In the genomic region with DNA sequence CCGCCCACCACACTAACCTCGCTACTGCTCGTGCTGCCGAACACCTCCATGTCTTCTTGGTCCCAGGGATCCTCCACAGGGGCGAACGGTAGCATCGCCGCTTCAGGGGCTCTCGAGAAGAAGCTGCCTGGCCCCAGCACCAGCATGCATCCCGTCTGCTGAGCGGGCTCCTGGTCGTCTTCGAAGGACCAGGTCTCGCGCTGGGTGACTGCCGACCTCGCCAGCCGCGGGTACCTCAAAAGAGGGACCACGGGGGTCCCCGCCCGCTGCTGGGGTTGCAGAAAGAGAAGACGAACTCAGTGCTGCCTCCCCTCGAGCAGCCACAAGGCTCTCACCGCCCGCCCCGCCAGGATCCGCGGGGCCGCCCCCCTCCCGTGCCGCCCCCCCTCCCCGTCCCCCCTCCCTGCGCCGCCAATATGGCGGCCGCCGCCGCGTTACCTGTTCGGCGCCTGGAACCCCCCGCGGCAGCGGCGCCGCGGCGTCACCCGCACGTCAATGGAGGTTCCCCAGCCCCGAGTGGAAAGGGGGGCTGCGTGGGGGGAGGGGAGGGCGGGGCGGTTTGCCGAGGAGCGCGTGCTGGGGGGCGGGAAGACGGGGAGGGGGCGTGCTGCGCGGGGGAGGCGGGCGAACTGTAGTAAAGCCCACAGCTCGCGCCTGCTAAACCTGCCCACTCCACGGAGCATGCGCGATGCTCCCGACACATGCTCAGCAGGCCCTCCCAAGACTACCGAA, we compare ENCODE assay signal across 8 mouse cellular contexts.
A peak's percentile ranks its signal among the peaks of the same experiment; 100 is the strongest.
DNase-seq lines count a peak whose midpoint lies in the region; ATAC-seq and TF ChIP-seq lines count a peak whose summit lies in the region.

No protein-coding gene starts in this region.

- H3K9ac ChIP-seq in embryonic facial prominence, embryonic 15.5 days = peak overlapping the region; percentile 40
- peak overlapping the region; percentile 68 for H3K9ac ChIP-seq in lung, embryonic 16.5 days (ENCODE audit: low read length)

- no peaks in the 10 kb centered on the region for H3K27me3 ChIP-seq in embryonic facial prominence, embryonic 15.5 days
- no peaks in the 10 kb centered on the region for H3K27me3 ChIP-seq in lung, embryonic 16.5 days (ENCODE audit: control insufficient read depth, insufficient read depth, low read depth, low read length)

- peak overlapping the region; percentile 51 for H3K4me2 ChIP-seq in embryonic facial prominence, embryonic 15.5 days (replicated peaks)
- peak overlapping the region; percentile 62 for H3K4me2 ChIP-seq in lung, embryonic 16.5 days (ENCODE audit: low read depth, low read length)

- no peaks in the 10 kb centered on the region for H3K4me1 ChIP-seq in bone marrow macrophage, adult 2 months (ENCODE audit: control insufficient read depth, insufficient read depth, low read length)
- H3K4me1 ChIP-seq in embryonic facial prominence, embryonic 15.5 days = no peaks in the 10 kb centered on the region
- no peaks in the 10 kb centered on the region for H3K4me1 ChIP-seq in lung, embryonic 16.5 days (replicated peaks; ENCODE audit: control insufficient read depth, insufficient read depth, low read length)

- H3K4me3 ChIP-seq in bone marrow macrophage, adult 2 months (ENCODE audit: insufficient read depth, low read length) = peak overlapping the region; percentile 39
- H3K4me3 ChIP-seq in embryonic facial prominence, embryonic 15.5 days (replicated peaks) = peak overlapping the region; percentile 58
- peak overlapping the region; percentile 56 for H3K4me3 ChIP-seq in lung, embryonic 16.5 days (ENCODE audit: low read length)

- H3K36me3 ChIP-seq in embryonic facial prominence, embryonic 15.5 days = no peaks in the 10 kb centered on the region
- no peaks in the 10 kb centered on the region for H3K36me3 ChIP-seq in lung, embryonic 16.5 days (ENCODE audit: control insufficient read depth, insufficient read depth, low read length)

- WGBS in embryonic facial prominence, embryonic 15.5 days = 15% methylated on average over 31 of the region's 72 CpGs
- WGBS in lung, embryonic 16.5 days = 21% methylated on average over 28 of the region's 72 CpGs

- ATAC-seq in embryonic facial prominence, embryonic 15.5 days (ENCODE audit: insufficient number of reproducible peaks, low FRiP score, low TSS enrichment, low read depth) = peak; percentile 93
- ATAC-seq in lung, embryonic 16.5 days (ENCODE audit: low read depth) = peak; percentile 95

- peak; percentile 86 for DNase-seq in ES-CJ7 (ENCODE audit: low read depth, low spot score)
- peak; percentile 38 for DNase-seq in heart, postnatal 4 days
- peak; percentile 39 for DNase-seq in layer of hippocampus, adult 9-11 months
- peak; percentile 70 for DNase-seq in retina, embryonic 14.5 days (ENCODE audit: low spot score)
- peak; percentile 73 for DNase-seq in yolk sac, embryonic 10.5 days (ENCODE audit: low spot score)

- TF ChIP-seq POLR2A in bone marrow macrophage, adult 2 months (IDR thresholded peaks at IDR 0.05; ENCODE audit: borderline replicate concordance, low read depth, low read length) = no peak

- TF ChIP-seq CTCF in bone marrow macrophage, adult 2 months (IDR thresholded peaks at IDR 0.05; ENCODE audit: low read depth, low read length) = no peak

- H3K9me3 ChIP-seq in embryonic facial prominence, embryonic 15.5 days (replicated peaks) = no peaks in the 10 kb centered on the region
- no peaks in the 10 kb centered on the region for H3K9me3 ChIP-seq in lung, embryonic 16.5 days (ENCODE audit: control insufficient read depth, low read length)

- H3K27ac ChIP-seq in bone marrow macrophage, adult 2 months (ENCODE audit: insufficient read depth, low read depth, low read length) = no peak overlapping the region
- H3K27ac ChIP-seq in embryonic facial prominence, embryonic 15.5 days (replicated peaks) = peak overlapping the region; percentile 78
- peak overlapping the region; percentile 16; the same call in 1 of the 2 replicates for H3K27ac ChIP-seq in lung, embryonic 16.5 days (ENCODE audit: low read length)
